Mouse (Mus musculus) spleen, adult 2 months (tissue): ENCODE results near the gene Smarcc1. TPM values are rescaled to one million over a fixed set of nuclear protein-coding genes. Genes with fewer than 3 reads are reported as not detected.

ENCODE experiments used
- DNase-seq, 2 experiments: peaks; one replicate each; pipeline versions ENCODE4 v3.0.0 to v3.0.0-alpha.2; 2012 to 2021; ENCODE audit warnings: low spot score in 2 of 2, low read depth in 1 of 2
- H3K27ac ChIP-seq: fragments of 200-500 bp; 2 replicates; pipeline ENCODE4 v1.5.1; 2012; ENCODE audit warnings: low read length, inconsistent platforms; ENCODE audit not compliant: insufficient read depth
- H3K27me3 ChIP-seq: fragments of 200-500 bp; 2 replicates; pipeline ENCODE4 v1.6.1; 2012; ENCODE audit warnings: mild to moderate bottlenecking, moderate library complexity, low read length, inconsistent platforms; ENCODE audit not compliant: control insufficient read depth, insufficient read depth
- H3K36me3 ChIP-seq: fragments of 200-500 bp; 2 replicates; pipeline ENCODE4 v1.6.1; 2012; ENCODE audit warnings: mild to moderate bottlenecking, low read length, inconsistent platforms; ENCODE audit not compliant: control insufficient read depth, insufficient read depth
- H3K4me1 ChIP-seq: fragments of 200-500 bp; 2 replicates; pipeline ENCODE4 v1.6.1; 2011; ENCODE audit warnings: inconsistent platforms; ENCODE audit not compliant: control insufficient read depth, insufficient read depth, insufficient read length
- H3K4me3 ChIP-seq: fragments of 200-500 bp; 2 replicates; pipeline ENCODE4 v1.5.1; 2011; ENCODE audit warnings: mild to moderate bottlenecking, inconsistent platforms; ENCODE audit not compliant: insufficient read depth, insufficient read length; ENCODE audit errors: extremely low read depth
- CTCF ChIP-seq: fragments of 200-500 bp; IDR thresholded peaks from 2 replicates; pipeline ENCODE4 v1.5.1; 2011; ENCODE audit warnings: mild to moderate bottlenecking, inconsistent platforms; ENCODE audit not compliant: insufficient read depth, insufficient read length, insufficient replicate concordance; ENCODE audit errors: extremely low read depth
- POLR2A ChIP-seq: fragments of 200-500 bp; IDR thresholded peaks from 2 replicates; pipeline ENCODE4 v1.6.1; 2011; ENCODE audit warnings: low read depth, low read length, inconsistent platforms
- WGBS: fragments of 180-500 bp; shearing (Covaris S2); methylation state at CpG from one replicate; pipeline ENCODE4 v1.1.7; 2018; 5-methylcytosine and 5-hydroxymethylcytosine counted together
- polyA plus RNA-seq: library from polyadenylated mRNA; depleted of rRNA; stranded (reverse); fragments of >200 nt; gene quantifications from 2 replicates; pipeline ENCODE4 v1.2.3, GENCODE M21; 2012

Gene Smarcc1
- polyA plus RNA-seq, 1 experiment = 10.6 TPM

- Histone ChIP-seq H3K36me3 (peaks cover 42% of the 10 kb centered on the region), H3K4me1 (no peaks in the 10 kb centered on the region), H3K27ac (no peak overlapping the region), H3K27me3 (no peaks in the 10 kb centered on the region), H3K4me3 (no peak overlapping the region)
- 94% methylated on average over 15 of the region's 15 CpGs for WGBS
- no peak for DNase-seq
- TF ChIP-seq POLR2A (no peak), CTCF (no peak)
Observed at GRCm38 (mm10) chr9:110205526-110206404, 88.3 kb downstream of the Smarcc1 start.

- WGBS = 94% methylated on average over 2 of the region's 2 CpGs
- peaks cover 45% of the 10 kb centered on the region for H3K36me3 ChIP-seq
- TF ChIP-seq POLR2A (no peak), CTCF (no peak)
- no peaks in the 10 kb centered on the region for H3K27me3 ChIP-seq
- H3K27ac ChIP-seq = no peak overlapping the region
- no peaks in the 10 kb centered on the region for H3K4me1 ChIP-seq
- no peak for DNase-seq
- no peak overlapping the region for H3K4me3 ChIP-seq
Observed at GRCm38 (mm10) chr9:110206437-110206836, 88.9 kb downstream of the Smarcc1 start.

GRCm38 (mm10) chr9:110208265-110208664 is 90.8 kb downstream of the Smarcc1 start:
- Histone ChIP-seq H3K4me3 (no peak overlapping the region), H3K36me3 (peaks cover 42% of the 10 kb centered on the region), H3K27ac (no peak overlapping the region), H3K4me1 (no peaks in the 10 kb centered on the region), H3K27me3 (no peaks in the 10 kb centered on the region)
- DNase-seq = no peak
- WGBS = 70% methylated on average over 7 of the region's 7 CpGs
- TF ChIP-seq POLR2A = no peak
- TF ChIP-seq CTCF = no peak

- Histone ChIP-seq H3K36me3 (peaks cover 42% of the 10 kb centered on the region), H3K4me1 (no peaks in the 10 kb centered on the region), H3K4me3 (no peak overlapping the region), H3K27ac (no peak overlapping the region), H3K27me3 (no peaks in the 10 kb centered on the region)
- DNase-seq = no peak
- TF ChIP-seq POLR2A (no peak), CTCF (no peak)
- WGBS = 95% methylated on average over 3 of the region's 3 CpGs
Observed at GRCm38 (mm10) chr9:110208967-110209366, 91.5 kb downstream of the Smarcc1 start.

GRCm38 (mm10) chr9:110224273-110224672 is 106.8 kb downstream of the Smarcc1 start:
- 96% methylated on average over 4 of the region's 4 CpGs for WGBS
- Histone ChIP-seq H3K27ac (no peak overlapping the region), H3K4me3 (no peak overlapping the region), H3K27me3 (no peaks in the 10 kb centered on the region), H3K36me3 (peaks cover 24% of the 10 kb centered on the region), H3K4me1 (no peaks in the 10 kb centered on the region)
- TF ChIP-seq CTCF (no peak), POLR2A (no peak)
- DNase-seq = no peak

GRCm38 (mm10) chr9:110226191-110226590 is 108.7 kb downstream of the Smarcc1 start:
- H3K4me1 ChIP-seq = no peaks in the 10 kb centered on the region
- no peak overlapping the region for H3K27ac ChIP-seq
- no peak for TF ChIP-seq POLR2A
- no peak for TF ChIP-seq CTCF
- no peak overlapping the region for H3K4me3 ChIP-seq
- 94% methylated on average over 4 of the region's 4 CpGs for WGBS
- H3K36me3 ChIP-seq = peaks cover 25% of the 10 kb centered on the region
- H3K27me3 ChIP-seq = no peaks in the 10 kb centered on the region
- no peak for DNase-seq

GRCm38 (mm10) chr9:110228671-110229070 is 111.2 kb downstream of the Smarcc1 start:
- 92% methylated on average over 6 of the region's 6 CpGs for WGBS
- H3K4me1 ChIP-seq = no peaks in the 10 kb centered on the region
- H3K27ac ChIP-seq = no peak overlapping the region
- DNase-seq = no peak
- H3K36me3 ChIP-seq = peaks cover 13% of the 10 kb centered on the region
- H3K4me3 ChIP-seq = no peak overlapping the region
- TF ChIP-seq POLR2A = no peak
- no peak for TF ChIP-seq CTCF
- H3K27me3 ChIP-seq = no peaks in the 10 kb centered on the region

- H3K4me3 ChIP-seq = no peak overlapping the region
- no peak for DNase-seq
- peaks cover 12% of the 10 kb centered on the region for H3K36me3 ChIP-seq
- no peak overlapping the region for H3K27ac ChIP-seq
- 83% methylated on average over 1 of the region's 1 CpGs for WGBS
- no peaks in the 10 kb centered on the region for H3K27me3 ChIP-seq
- no peaks in the 10 kb centered on the region for H3K4me1 ChIP-seq
- TF ChIP-seq POLR2A (no peak), CTCF (no peak)
Observed at GRCm38 (mm10) chr9:110229112-110229511, 111.6 kb downstream of the Smarcc1 start.
